Mouse (Mus musculus): Measurements from ENCODE around the gene Chd2.
A peak's percentile ranks its signal among the peaks of the same experiment; 100 is the strongest.

GRCm38 (mm10) chr7:73532139-73532538, 9.5 kb downstream of the Chd2 start:
- TF ChIP-seq MAFK (IDR thresholded peaks at IDR 0.05; ENCODE audit: insufficient read depth, low read depth, low read length), result no peak
- no peak for TF ChIP-seq ZC3H11A (IDR thresholded peaks at IDR 0.05; ENCODE audit: borderline replicate concordance, low read depth, low read length)
- TF ChIP-seq ZNF384 (IDR thresholded peaks at IDR 0.05; ENCODE audit: low read depth, low read length), result peak; percentile 87
- TF ChIP-seq HCFC1 (IDR thresholded peaks at IDR 0.05; ENCODE audit: borderline replicate concordance, insufficient read depth, low read length), result no peak
- TF ChIP-seq CHD2 (IDR thresholded peaks at IDR 0.05; ENCODE audit: low read depth, low read length), result no peak
